ENCODE assay signal across 9 mouse cellular contexts in genomic region chr10:94549511-94550232, GRCm38 (mm10).
A peak's percentile ranks its signal among the peaks of the same experiment; 100 is the strongest.
DNase-seq lines count a peak whose midpoint lies in the region; ATAC-seq and TF ChIP-seq lines count a peak whose summit lies in the region.
"Had no signal": no experiment of that assay in that cellular context is flagged by ENCODE, and none has a peak within 500 bp of the region (broad histone marks: within the 10 kb centered on the region; RNA-seq: fewer than 3 reads in every experiment).

No protein-coding gene starts in this region.

- H3K9me3 ChIP-seq in forebrain, embryonic 12.5 days = no peaks in the 10 kb centered on the region
- no peaks in the 10 kb centered on the region for H3K9me3 ChIP-seq in midbrain, postnatal 0 days (ENCODE audit: low read length)
- H3K9me3 ChIP-seq: forebrain, embryonic 13.5 days had no signal

- peak overlapping the region; percentile 74 for H3K27ac ChIP-seq in left cerebral cortex, adult 2 months
- H3K27ac ChIP-seq in forebrain, embryonic 12.5 days = no peak overlapping the region
- H3K27ac ChIP-seq in midbrain, postnatal 0 days (ENCODE audit: low read depth, low read length) = no peak overlapping the region
- H3K27ac ChIP-seq: forebrain, embryonic 13.5 days had no signal

- H3K4me3 ChIP-seq in left cerebral cortex, adult 2 months = no peak overlapping the region
- H3K4me3 ChIP-seq in forebrain, embryonic 12.5 days (replicated peaks) = no peak overlapping the region
- no peak overlapping the region for H3K4me3 ChIP-seq in midbrain, postnatal 0 days (ENCODE audit: low read depth, low read length)
- H3K4me3 ChIP-seq: forebrain, embryonic 13.5 days had no signal

- TF ChIP-seq CTCF in left cerebral cortex, adult 2 months (IDR thresholded peaks at IDR 0.05) = no peak
- TF ChIP-seq CTCF in midbrain, postnatal 0 days (IDR thresholded peaks at IDR 0.05) = no peak

- ATAC-seq in forebrain, embryonic 12.5 days (ENCODE audit: low FRiP score) = no peak
- ATAC-seq in midbrain, postnatal 0 days (ENCODE audit: low FRiP score) = no peak
- ATAC-seq: forebrain, embryonic 13.5 days had no signal

- intact Hi-C loops in left cerebral cortex, adult 2 months (cut with DNase I) = no loop called here
- intact Hi-C loops in left cerebral cortex, postnatal 4 days (cut with DNase I) = no loop called here
- intact Hi-C loops in heart, postnatal 10 days (cut with DNase I) = no loop called here

- H3K27me3 ChIP-seq in forebrain, embryonic 12.5 days = no peaks in the 10 kb centered on the region
- no peaks in the 10 kb centered on the region for H3K27me3 ChIP-seq in midbrain, postnatal 0 days (ENCODE audit: insufficient read depth, low read length)
- H3K27me3 ChIP-seq: forebrain, embryonic 13.5 days had no signal

- DNase-seq in adrenal gland, postnatal 10 days = peak; percentile 70
- no peak for DNase-seq in adrenal gland, adult 18-20 months (ENCODE audit: low spot score in 2 of 2)
- no peak for DNase-seq in left cerebral cortex, adult 2 months (ENCODE audit: extremely low spot score in 1 of 2, low spot score in 2 of 2)
- DNase-seq in left cerebral cortex, postnatal 4 days = no peak
- DNase-seq in heart, postnatal 10 days = peak; percentile 61 to 73
- DNase-seq in lung, postnatal 4 days = peak; percentile 43 to 55
- no peak for DNase-seq in midbrain, postnatal 0 days (ENCODE audit: low spot score)

- 50% methylated on average over 4 of the region's 4 CpGs for WGBS in forebrain, embryonic 12.5 days
- WGBS in midbrain, postnatal 0 days = 53% methylated on average over 4 of the region's 4 CpGs

- H3K4me2 ChIP-seq in forebrain, embryonic 12.5 days = no peak overlapping the region
- no peak overlapping the region for H3K4me2 ChIP-seq in midbrain, postnatal 0 days (ENCODE audit: low read depth, low read length, poor library complexity, severe bottlenecking)
- H3K4me2 ChIP-seq: forebrain, embryonic 13.5 days had no signal

- H3K36me3 ChIP-seq in forebrain, embryonic 12.5 days (replicated peaks) = no peaks in the 10 kb centered on the region
- H3K36me3 ChIP-seq in midbrain, postnatal 0 days (ENCODE audit: insufficient read depth, low read length) = no peaks in the 10 kb centered on the region

- H3K4me1 ChIP-seq in forebrain, embryonic 12.5 days = peaks cover 27% of the 10 kb centered on the region
- peaks cover 10% of the 10 kb centered on the region; the same call in 1 of the 2 replicates for H3K4me1 ChIP-seq in midbrain, postnatal 0 days (ENCODE audit: insufficient read depth, low read length)

- H3K9ac ChIP-seq in forebrain, embryonic 12.5 days = no peak overlapping the region
- no peak overlapping the region for H3K9ac ChIP-seq in midbrain, postnatal 0 days (replicated peaks; ENCODE audit: low read length, poor library complexity, severe bottlenecking)
- H3K9ac ChIP-seq: forebrain, embryonic 13.5 days had no signal

Comparison
In these comparisons a context has a peak if more than half of its experiments do, and no peak if none do; other contexts are left out.
1. DNase-seq: peak in adrenal gland, postnatal 10 days (single experiment), heart, postnatal 10 days (2 of 2) and lung, postnatal 4 days (2 of 2); none in adrenal gland, adult 18-20 months (0 of 2), left cerebral cortex, adult 2 months (0 of 2), left cerebral cortex, postnatal 4 days (single experiment) and midbrain, postnatal 0 days (single experiment).